Mouse (Mus musculus): ENCODE data around the gene Ccdc78. TPM values are rescaled to one million over a fixed set of nuclear protein-coding genes. Genes with fewer than 3 reads are reported as not detected.

Gene Ccdc78
- total RNA-seq (2023): not detected

DNA sequence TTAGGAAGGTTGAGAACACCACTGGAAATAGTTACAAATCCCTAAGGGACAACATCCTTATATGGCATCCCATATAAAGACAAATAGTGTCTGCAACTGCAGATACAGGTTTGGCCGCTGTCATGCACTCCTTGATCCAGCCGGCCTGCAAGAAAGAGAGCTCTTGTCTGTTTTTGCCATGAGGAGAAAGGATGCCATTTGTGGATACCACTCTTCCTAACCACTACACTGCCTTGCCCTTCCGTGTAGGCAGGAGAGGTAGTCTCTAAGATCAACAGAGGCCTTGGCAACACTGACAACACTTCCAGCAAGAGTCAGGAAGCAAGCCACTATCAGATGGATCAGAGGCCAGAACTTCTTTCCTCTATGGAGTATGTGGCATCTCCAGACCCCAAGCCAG lies at the start of gene Ccdc78:
Gene Ccdc78 (plus strand): TSS at position 301 of the 400 bp plus-strand sequence.

DNA sequence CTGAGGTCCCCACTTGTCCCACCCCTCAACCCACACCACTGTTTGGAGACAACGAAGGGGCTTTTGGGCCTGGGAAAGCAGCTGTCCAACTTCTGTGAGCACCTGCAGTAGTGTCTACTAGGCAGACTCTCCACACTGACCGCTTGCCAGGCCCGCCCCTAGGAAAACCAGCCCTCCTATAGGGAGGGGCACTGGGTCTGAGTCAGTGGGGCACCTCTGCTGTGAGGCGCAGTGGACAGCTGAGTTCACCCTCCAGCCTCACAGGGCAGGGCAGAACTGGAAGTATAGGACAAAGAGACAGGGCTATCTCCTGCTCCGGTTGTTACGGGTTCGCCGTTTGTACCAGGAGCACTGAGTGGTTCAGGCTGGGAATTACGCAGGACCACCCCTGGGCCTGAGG lies 32.1 kb upstream of the Ccdc78 start, which contains the start of gene Msln:
Gene Msln (minus strand): TSS at position 138 of the 400 bp plus-strand sequence.

DNA sequence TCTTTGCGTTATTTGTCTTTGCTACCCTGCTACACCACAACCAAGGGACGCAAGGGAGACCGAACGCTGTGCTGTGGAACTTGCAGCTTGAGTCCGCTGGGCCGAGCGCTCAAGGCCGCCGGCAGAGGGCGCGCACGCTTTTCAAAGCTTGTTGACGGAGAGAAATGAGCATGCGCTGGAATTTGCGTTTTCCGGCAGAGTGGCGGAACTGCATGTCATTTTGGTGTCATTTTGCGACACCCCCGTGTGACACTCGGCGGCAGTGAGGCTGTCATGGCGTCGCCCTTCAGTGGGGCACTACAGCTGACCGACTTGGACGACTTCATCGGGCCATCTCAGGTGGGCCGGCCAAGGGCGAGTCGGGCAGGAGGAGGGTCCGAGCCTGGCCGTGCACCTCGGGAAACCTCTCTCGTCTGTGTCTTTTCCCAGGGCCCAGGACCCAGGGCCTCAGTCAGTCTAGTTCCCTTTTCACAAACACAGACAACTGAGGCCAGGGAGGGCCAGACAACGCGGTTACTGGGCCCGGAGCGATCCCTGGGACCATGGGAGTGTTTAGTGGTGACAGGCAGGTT lies 12.7 kb upstream of the Ccdc78 start, which contains the start of gene Narfl:
Gene Narfl (plus strand): TSS at position 228 of the 572 bp plus-strand sequence.

DNA sequence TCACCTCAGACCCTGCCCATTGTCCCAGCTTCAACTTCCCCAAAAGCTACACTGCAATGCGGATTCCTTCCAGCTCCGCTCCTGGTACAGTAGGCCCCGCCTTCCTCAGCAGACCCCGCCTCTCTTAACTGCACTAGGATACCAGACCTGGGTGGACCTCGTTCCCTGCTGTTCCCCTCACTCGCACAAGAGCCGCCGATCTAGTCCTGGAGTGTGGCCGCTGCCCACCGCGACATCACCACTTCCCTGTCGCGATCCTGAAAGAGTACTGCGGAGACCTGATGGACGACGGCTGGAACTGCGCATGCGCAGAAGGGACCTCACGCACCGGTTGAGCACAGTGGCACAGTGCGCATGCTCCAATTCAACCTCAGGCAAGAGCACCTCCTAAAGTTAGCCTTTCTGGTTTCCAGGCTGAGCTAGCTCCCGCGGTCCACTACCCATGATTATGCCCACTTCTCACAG lies 1.1 kb upstream of the Ccdc78 start, which contains the start of gene Haghl:
Gene Haghl (minus strand): TSS at position 393 of the 465 bp plus-strand sequence.

DNA sequence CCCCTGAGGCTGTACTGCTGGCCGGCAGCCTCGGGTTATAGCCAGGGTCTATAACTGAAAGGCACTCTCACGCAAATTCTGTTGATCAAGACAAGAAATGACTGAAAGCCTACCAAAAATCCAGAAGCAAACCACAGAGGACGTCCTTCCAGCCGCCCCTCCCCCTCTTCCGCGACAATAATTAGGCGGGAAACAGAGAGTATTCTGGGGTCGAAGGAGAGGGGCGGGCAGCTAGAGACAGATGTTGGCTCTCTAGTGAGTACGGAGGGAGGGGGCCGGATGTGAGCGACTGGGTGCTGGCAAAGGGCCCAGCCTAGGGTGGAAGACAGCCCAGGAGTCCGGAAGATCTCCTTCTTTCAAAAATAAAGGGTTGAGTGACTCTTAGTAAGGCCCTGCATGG lies 6.2 kb downstream of the Ccdc78 start, which contains the start of gene Fam173a:
Gene Fam173a (minus strand): TSS at position 287 of the 400 bp plus-strand sequence.

DNA sequence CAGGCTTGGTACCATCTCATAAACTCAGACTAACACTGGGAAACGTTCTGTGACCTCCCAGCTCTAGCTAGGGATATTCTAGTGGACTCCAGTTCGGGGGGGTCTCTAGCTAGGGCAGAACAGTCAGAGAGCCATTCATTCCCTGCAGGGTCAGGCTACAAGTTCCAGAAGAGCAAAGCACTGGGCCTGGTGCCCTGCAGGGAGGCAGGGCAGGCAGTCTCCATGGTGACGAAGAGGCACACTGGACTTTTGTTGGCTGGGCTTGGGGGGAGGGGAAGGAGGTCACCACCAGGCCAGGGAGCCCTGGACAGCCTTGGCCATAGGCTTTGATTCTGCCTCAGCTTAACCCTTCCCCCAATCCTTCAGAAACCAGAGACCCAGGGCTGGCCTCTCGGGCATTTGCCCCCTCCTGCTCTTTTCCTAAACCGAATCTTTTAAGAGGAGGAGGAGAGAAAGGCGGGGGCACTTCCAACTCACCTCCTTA lies 9.3 kb downstream of the Ccdc78 start, which contains the start of gene AC134908.4:
Gene AC134908.4 (minus strand): TSS at position 51 of the 484 bp plus-strand sequence.

DNA sequence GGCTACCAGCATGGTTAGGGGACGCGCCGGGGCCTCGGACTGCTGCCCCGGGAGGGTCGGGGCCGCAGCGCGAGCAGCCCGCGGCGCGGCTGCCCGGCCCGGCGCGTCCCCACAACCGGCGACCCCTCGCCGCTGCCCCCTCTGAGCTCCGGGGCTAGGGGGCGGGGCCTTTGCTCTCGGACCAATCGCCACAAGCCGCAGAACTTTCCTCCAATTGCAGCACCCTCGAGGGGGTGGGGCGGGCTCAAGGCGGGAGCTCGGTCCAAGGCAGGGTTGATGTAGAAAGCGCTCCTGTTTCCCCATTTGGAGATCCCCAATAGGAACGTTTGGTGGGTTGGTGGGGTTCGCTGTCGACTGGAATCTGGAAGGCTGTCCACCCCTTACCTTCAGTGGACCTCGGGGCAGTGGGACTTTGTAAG lies 10.6 kb downstream of the Ccdc78 start, which contains the start of gene Metrn:
Gene Metrn (minus strand): TSS at position 186 of the 419 bp plus-strand sequence.

DNA sequence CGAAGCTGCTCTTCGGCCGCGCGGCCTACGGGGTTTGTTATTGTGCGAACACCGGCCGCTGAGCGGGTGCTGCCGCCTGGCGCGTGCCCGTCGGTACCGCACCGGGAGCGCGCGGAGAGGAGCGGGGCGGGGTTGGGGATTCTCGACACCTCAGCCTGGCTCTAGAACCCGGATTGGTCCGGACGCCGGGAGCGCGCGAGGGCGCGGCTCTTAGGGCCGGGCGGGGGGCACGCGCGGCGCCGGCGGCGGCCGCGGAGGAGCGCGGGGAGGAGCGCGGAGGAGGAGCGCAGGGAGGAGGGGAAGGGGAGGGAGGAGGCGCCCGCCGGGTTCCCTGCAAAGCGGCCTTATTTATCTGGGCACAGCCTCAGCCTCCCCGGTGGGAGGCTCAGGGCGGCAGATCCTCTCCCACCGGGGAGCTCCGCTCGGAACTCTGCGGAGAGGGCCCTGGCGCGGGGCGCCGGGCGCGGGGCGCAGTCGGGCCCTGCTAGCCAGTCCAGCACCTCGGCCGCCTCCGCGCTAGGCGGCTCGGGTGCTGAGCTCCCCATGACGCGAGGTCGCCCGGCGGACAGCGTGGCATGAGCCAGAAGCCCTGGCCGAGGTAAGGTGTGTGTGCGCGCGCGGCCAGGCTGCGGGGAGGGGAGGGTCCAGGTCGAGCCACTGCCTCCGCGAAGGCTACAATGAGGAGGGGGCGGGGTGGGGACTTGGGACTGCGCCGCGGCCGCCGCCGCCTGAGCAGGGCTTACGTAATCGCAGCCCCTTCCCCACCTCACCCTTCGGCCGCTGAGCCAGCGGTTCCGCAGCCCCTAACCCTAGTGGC lies 22.6 kb downstream of the Ccdc78 start, which contains the start of gene Fbxl16:
Gene Fbxl16 (plus strand): TSS at position 297 of the 817 bp plus-strand sequence.

DNA sequence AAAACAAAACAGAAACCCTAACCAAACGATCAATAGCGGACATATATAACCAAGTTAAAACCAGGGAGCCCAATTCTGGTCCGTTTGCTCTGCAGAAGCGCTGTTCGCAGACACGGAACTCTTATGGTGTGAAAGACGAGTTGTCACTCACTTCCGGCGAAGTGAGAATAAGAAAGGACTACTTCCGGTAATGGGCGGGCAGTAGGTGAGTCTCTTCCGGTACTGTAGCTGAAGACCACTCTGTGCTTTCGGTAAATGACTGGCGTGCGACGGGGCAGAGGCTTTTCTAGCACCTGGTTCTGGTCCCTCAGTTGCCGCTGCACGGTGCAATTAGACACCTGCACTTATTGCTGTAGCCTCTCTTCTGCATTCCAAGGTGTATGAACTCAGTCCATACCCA lies 37.1 kb downstream of the Ccdc78 start, which contains the start of gene Wdr24:
Gene Wdr24 (plus strand): TSS at position 176 of the 400 bp plus-strand sequence.

DNA sequence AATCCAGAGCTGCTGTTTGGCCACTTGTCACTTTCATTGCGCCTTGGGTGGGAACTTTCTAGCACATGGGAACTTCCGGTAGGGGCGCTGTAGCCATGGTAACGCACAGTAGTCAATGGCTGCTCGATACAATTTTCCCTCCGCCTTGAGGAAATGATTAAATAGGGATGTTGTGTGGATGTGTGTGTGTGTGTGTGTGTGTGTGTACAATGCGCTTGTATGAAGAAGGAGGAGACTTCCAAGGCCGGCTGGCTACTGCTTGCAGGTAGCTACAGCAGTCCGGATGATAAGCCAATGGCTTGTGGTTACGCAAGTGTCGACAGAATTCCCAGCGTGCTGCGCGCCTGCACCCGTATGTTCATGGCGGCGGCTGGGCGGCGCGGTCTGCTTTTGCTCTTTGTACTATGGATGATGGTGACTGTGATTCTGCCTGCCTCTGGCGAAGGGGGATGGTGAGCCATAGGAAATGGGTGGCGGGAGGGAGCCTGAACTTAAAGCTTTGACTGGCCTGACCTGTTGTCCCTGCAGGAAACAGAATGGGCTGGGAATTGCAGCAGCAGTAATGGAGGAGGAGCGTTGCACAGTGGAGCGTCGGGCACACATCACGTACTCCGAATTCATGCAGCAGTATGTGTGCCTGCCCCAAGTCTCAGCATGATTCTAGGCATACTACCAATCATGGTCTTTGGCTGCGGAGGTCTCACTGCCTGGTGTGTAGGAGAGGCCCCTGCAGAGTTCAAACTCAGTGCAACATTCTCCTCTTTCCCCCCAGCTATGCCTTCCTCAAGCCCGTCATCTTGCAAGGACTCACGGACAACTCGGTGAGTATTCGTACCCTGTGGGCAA lies 42.6 kb downstream of the Ccdc78 start, which contains the start of gene Jmjd8:
Gene Jmjd8 (plus strand): TSS at position 156 of the 846 bp plus-strand sequence.

DNA sequence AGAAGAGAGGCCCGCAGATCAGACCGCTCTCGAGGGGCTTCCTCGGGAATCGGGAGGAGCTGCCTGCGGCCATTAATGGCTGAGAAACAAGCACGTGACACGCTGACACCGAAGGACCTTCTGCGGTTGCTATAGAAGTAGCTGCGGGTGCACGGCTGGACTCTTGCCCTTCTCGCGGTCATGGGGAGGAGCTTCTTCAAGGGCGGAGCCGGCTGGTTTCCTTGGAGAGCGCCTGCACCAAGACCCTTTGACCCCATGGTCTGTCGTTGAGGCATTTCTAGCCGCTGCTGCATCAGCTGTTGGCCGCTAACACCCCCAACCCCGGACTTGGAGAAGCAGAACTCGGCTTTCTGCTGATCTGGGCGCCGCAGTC lies 46.9 kb downstream of the Ccdc78 start, which contains the start of gene Stub1:
Gene Stub1 (minus strand): TSS at position 114 of the 373 bp plus-strand sequence.

DNA sequence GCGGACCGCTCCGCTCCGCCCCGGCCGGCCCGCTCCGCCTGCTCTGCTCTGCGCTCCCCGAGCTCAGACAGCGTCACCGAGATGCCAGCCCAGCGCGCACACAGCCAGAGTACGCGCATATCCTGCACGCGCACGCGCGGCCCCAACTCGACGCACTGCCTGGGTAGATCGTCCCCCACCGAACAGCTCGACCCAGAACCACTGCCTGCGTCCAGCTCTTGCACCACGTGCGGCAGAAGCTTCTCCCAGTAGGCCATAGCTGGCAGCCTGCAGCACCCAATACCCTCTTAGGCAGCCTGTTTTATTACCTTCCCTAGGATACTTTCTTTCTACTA lies 50.7 kb downstream of the Ccdc78 start, which contains the start of gene Rhbdl1:
Gene Rhbdl1 (minus strand): TSS at position 220 of the 335 bp plus-strand sequence.

Other genes starting within 250 kb of the Ccdc78 start
- gene Sox8, start 215.9 kb upstream of the Ccdc78 start, total RNA-seq (2023): not detected
- gene Lmf1, start 207.5 kb upstream of the Ccdc78 start, total RNA-seq (2023): 10 to 100 TPM; 33.2 to 33.4 TPM
- gene Gng13, start 69.4 kb upstream of the Ccdc78 start, total RNA-seq (2023): not detected
- 10 to 100 TPM in 1 of 2 experiments, 1 to 10 TPM in 1; 5.1 to 12.6 TPM for gene Chtf18, start 59.2 kb upstream of the Ccdc78 start, total RNA-seq (2023)
- gene Rpusd1, start 58.9 kb upstream of the Ccdc78 start, total RNA-seq (2023): 1 to 10 TPM; 4.6 to 8.0 TPM
- gene Mslnl, start 50.5 kb upstream of the Ccdc78 start, total RNA-seq (2023): under 1 TPM in 1 of 2 experiments, not detected in 1; 0.26 TPM
- 1 to 10 TPM in 1 of 2 experiments, not detected in 1; 1.1 TPM for gene Msln, start 32.2 kb upstream of the Ccdc78 start, total RNA-seq (2023)
- gene Narfl, start 12.8 kb upstream of the Ccdc78 start, total RNA-seq (2023): 10 to 100 TPM; 25.4 to 27.9 TPM
- gene Haghl, start 907 bp upstream of the Ccdc78 start, total RNA-seq (2023): 10 to 100 TPM; 22.7 to 27.1 TPM
- 10 to 100 TPM; 47.6 to 58.9 TPM for gene Fam173a, start 6.3 kb downstream of the Ccdc78 start, total RNA-seq (2023)
- gene AC134908.4, start 9.1 kb downstream of the Ccdc78 start, total RNA-seq (2023): not detected
- 10 to 100 TPM; 24.8 to 31.6 TPM for gene Metrn, start 10.6 kb downstream of the Ccdc78 start, total RNA-seq (2023)
- gene Fbxl16, start 22.5 kb downstream of the Ccdc78 start, total RNA-seq (2023): not detected
- gene Wdr24, start 37.0 kb downstream of the Ccdc78 start, total RNA-seq (2023): 10 to 100 TPM; 25.3 to 25.7 TPM
- 10 to 100 TPM; 32.3 to 42.2 TPM for gene Jmjd8, start 42.3 kb downstream of the Ccdc78 start, total RNA-seq (2023)
- 10 to 100 TPM; 70.1 to 73.0 TPM for gene Stub1, start 46.8 kb downstream of the Ccdc78 start, total RNA-seq (2023)
- 10 to 100 TPM in 1 of 2 experiments, 1 to 10 TPM in 1; 8.1 to 15.2 TPM for gene Rhbdl1, start 50.7 kb downstream of the Ccdc78 start, total RNA-seq (2023)
- 10 to 100 TPM in 1 of 2 experiments, 1 to 10 TPM in 1; 9.3 to 10.8 TPM for gene Gm20683, start 55.2 kb downstream of the Ccdc78 start, total RNA-seq (2023)
- gene Rhot2, start 58.3 kb downstream of the Ccdc78 start, total RNA-seq (2023): 10 to 100 TPM; 89.1 to 99.3 TPM
- gene Wdr90, start 74.9 kb downstream of the Ccdc78 start, total RNA-seq (2023): 10 to 100 TPM; 29.0 to 41.5 TPM
- gene Mcrip2, start 82.2 kb downstream of the Ccdc78 start, total RNA-seq (2023): 1 to 10 TPM; 2.4 to 9.4 TPM
- 10 to 100 TPM; 32.9 to 37.5 TPM for gene Mettl26, start 88.5 kb downstream of the Ccdc78 start, total RNA-seq (2023)
- gene Wfikkn1, start 94.3 kb downstream of the Ccdc78 start, total RNA-seq (2023): 1 to 10 TPM; 9.2 to 9.6 TPM
- gene Rab40c, start 133.1 kb downstream of the Ccdc78 start, total RNA-seq (2023): 10 to 100 TPM; 23.7 to 24.5 TPM
- gene Pigq, start 158.4 kb downstream of the Ccdc78 start, total RNA-seq (2023): 10 to 100 TPM; 55.2 to 64.8 TPM
- not detected for gene Nhlrc4, start 158.4 kb downstream of the Ccdc78 start, total RNA-seq (2023)
- under 1 TPM in 1 of 2 experiments, not detected in 1; 0.30 TPM for gene A930017K11Rik, start 166.0 kb downstream of the Ccdc78 start, total RNA-seq (2023)
- gene Capn15, start 199.2 kb downstream of the Ccdc78 start, total RNA-seq (2023): 10 to 100 TPM; 38.7 to 39.4 TPM

Measured in T-cell, adult 66 days (primary cell).